Mouse (Mus musculus) MEL (cell line): ENCODE results near the gene Atl3.

Experiments
- CTCF ChIP-seq, 3 experiments: IDR thresholded peaks in 2 of 3; conservative IDR thresholded peaks in 1 of 3; 2 replicates each; pipeline ENCODE4 v1.5.1; 2011 to 2012; ENCODE audit warnings: low read length in 3 of 3, low read depth in 2 of 3, mild to moderate bottlenecking in 2 of 3, improper control_type of control experiment in 1 of 3, inconsistent platforms in 1 of 3, mixed read lengths in 1 of 3, moderate library complexity in 1 of 3; ENCODE audit not compliant: control insufficient read depth in 1 of 3, insufficient read depth in 1 of 3, poor library complexity in 1 of 3, severe bottlenecking in 1 of 3
- GABPA ChIP-seq: IDR thresholded peaks from 2 replicates; pipeline ENCODE4 v1.6.1; 2012; ENCODE audit warnings: low read depth, mild to moderate bottlenecking, inconsistent platforms, low read length, improper control_type of control experiment, moderate library complexity
- GATA1 ChIP-seq: IDR thresholded peaks from 2 replicates; pipeline ENCODE4 v1.6.1; 2011; ENCODE audit warnings: low read depth, low read length, improper control_type of control experiment
- MAX ChIP-seq: IDR thresholded peaks from 2 replicates; pipeline ENCODE4 v1.6.1; 2011; ENCODE audit warnings: low read length, improper control_type of control experiment
- MAZ ChIP-seq: IDR thresholded peaks from 2 replicates; pipeline ENCODE4 v1.6.1; 2012; ENCODE audit warnings: low read depth, mild to moderate bottlenecking, inconsistent platforms, low read length, improper control_type of control experiment
- MEF2A ChIP-seq: IDR thresholded peaks from 2 replicates; pipeline ENCODE4 v1.6.1; 2014; ENCODE audit warnings: low read depth, mild to moderate bottlenecking, inconsistent platforms, low read length, improper control_type of control experiment; ENCODE audit not compliant: poor library complexity, insufficient replicate concordance, severe bottlenecking; ENCODE audit errors: extremely low read depth
- POLR2A ChIP-seq, 2 experiments: IDR thresholded peaks; 2 replicates each; pipeline ENCODE4 v1.6.1; 2011 to 2012; ENCODE audit warnings: low read length in 2 of 2, mild to moderate bottlenecking in 2 of 2, control low read depth in 1 of 2, improper control_type of control experiment in 1 of 2, low read depth in 1 of 2, moderate library complexity in 1 of 2; ENCODE audit not compliant: control insufficient read depth in 1 of 2, insufficient read depth in 1 of 2, poor library complexity in 1 of 2
- USF1 ChIP-seq: IDR thresholded peaks from 2 replicates; pipeline ENCODE4 v1.6.1; 2014; ENCODE audit warnings: low read depth, mild to moderate bottlenecking, inconsistent platforms, low read length, improper control_type of control experiment, moderate library complexity
- USF2 ChIP-seq, 2 experiments: IDR thresholded peaks; 2 replicates each; pipeline ENCODE4 v1.6.1; 2011 to 2012; ENCODE audit warnings: improper control_type of control experiment in 2 of 2, low read length in 2 of 2, borderline replicate concordance in 1 of 2, inconsistent platforms in 1 of 2, low read depth in 1 of 2, mild to moderate bottlenecking in 1 of 2; ENCODE audit not compliant: insufficient read depth in 1 of 2

- TF ChIP-seq MAZ (no peak), MAX (no peak), POLR2A (IDR thresholded peaks at IDR 0.05; ENCODE audit: control insufficient read depth in 1 of 2, insufficient read depth in 1 of 2, low read depth in 1 of 2, low read length in 2 of 2, poor library complexity in 1 of 2) (no peak), CTCF (IDR thresholded peaks at IDR 0.05 in 2 of 3, conservative IDR thresholded peaks at IDR 0.05 in 1 of 3; ENCODE audit: control insufficient read depth in 1 of 3, insufficient read depth in 1 of 3, low read depth in 2 of 3, low read length in 3 of 3, poor library complexity in 1 of 3, severe bottlenecking in 1 of 3) (no peak), USF2 (IDR thresholded peaks at IDR 0.05; ENCODE audit: borderline replicate concordance in 1 of 2, insufficient read depth in 1 of 2, low read depth in 1 of 2, low read length in 2 of 2) (no peak), GABPA (no peak), MEF2A (no peak), GATA1 (no peak), USF1 (no peak)
Measured at GRCm38 (mm10) chr19:7583599-7583998, 89.8 kb downstream of the Atl3 start.
